Mouse (Mus musculus) cortical plate, adult 2 months (tissue): ENCODE measurements around the gene Slc17a5.

Experiments
- CTCF ChIP-seq: fragments of 200-500 bp; IDR thresholded peaks from 2 replicates; pipeline ENCODE4 v1.5.1; 2011; ENCODE audit warnings: mild to moderate bottlenecking, control low read depth, low read length; ENCODE audit not compliant: insufficient read depth; ENCODE audit errors: extremely low read depth
- POLR2A ChIP-seq: fragments of 200-500 bp; IDR thresholded peaks from 2 replicates; pipeline ENCODE4 v1.6.1; 2011; ENCODE audit warnings: mild to moderate bottlenecking, low read length, control low read depth; ENCODE audit not compliant: insufficient read depth; ENCODE audit errors: extremely low read depth

DNA sequence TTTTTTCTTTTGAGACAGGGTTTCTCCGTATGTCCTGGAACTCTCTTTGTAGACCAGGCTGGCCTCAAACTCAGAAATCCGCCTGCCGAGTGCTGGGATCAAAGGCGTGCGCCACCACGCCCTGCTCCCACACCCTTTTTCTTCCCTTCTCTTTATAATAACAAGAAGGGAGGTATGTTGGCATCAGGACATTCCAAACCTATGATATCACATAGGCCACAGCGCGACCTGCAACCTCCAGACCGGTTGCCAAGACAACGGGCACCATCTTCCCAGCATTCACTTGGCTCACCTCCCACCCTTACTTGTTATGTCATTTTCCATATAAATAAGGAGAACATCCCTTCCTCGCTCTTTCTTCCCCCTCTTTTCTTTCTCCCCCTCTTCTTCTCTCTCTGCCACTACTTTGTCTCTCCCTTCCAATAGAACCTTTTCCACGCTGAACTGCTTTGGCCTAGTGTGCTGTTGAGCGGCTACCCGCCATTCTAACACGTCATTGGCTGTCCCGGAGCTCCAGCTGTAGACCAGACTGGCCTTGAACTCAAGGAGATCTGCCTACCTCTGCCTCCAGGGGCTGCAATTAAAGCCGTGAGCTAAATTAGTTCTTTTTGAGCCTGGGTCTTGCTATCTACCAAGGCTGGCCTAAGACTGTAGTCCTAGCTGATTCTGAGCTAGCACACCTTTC lies 62.2 kb downstream of the Slc17a5 start:
- TF ChIP-seq CTCF (no peak), POLR2A (no peak)
